Mouse (Mus musculus): Measurements from ENCODE around the gene Klf7. TPM values are rescaled to one million over a fixed set of nuclear protein-coding genes. Genes with fewer than 3 reads are reported as not detected.

Gene Klf7
- 21.9 and 24.9 TPM in 2 replicates for polyA plus RNA-seq (2015; fragmentation: Nextera tagmentation; extraction: Ambion mirVana)

DNA sequence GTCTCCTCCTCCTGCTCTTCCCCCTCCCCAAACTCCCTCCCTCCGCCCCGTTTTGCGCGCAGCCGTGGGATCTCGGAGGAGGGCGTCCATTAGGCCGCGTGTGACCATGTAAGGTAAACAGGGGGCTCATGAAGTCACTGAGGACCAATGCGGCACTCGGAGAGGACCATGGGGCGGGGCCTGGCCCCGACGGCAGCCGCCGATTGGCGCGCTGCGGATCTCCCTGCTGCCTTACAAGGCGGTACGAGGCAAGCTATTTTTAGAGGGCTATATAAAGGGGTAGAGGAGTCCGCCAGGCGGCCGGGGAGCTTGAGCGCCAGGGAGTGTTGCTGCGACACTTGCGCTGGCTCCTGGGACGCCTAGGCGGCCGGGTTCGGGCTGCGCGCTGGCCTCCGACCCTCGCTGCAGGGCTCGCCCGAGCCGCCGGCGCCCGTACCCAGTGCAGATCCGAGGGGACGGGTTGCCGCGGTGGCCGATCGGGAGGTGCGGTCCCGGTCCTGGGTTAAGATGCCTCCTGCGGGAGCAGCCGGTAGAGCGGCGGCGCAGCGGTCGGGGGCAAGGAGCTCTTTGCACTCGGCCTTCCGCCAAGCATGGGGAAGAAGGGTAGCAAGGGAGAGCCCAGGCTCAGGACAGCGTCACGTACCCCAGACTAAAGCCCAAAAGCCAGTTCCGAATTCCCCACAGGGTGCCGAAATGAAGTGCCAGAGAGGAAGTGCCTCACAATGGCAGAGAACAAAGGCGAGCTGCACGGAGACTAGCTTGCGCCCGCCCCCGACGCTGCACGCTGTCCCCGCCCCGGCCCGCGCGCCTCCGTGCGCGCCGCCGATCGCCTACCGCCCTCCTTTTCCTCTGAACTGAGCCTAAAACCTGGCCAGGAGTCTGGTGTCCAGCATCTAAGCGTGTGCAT, at the start of gene Klf7:
TSS of gene Klf7 (minus strand) at position 724 of the 907 bp plus-strand sequence.
- peak; percentile 98 for ATAC-seq
- WGBS = under 1% methylated on average over 82 of the region's 82 CpGs
- Histone ChIP-seq H3K27ac (ENCODE audit: low read length) (peak within 1 kb of the TSS; percentile 100), H3K9me3 (ENCODE audit: control insufficient read depth, low read length) (no peaks in the 10 kb centered on the region), H3K36me3 (ENCODE audit: control insufficient read depth, insufficient read depth, low read length) (no peaks in the 10 kb centered on the region), H3K27me3 (replicated peaks; ENCODE audit: control insufficient read depth, insufficient read depth, low read length) (no peaks in the 10 kb centered on the region), H3K4me1 (ENCODE audit: control insufficient read depth, insufficient read depth, low read length) (peaks cover 19% of the 10 kb centered on the region), H3K4me2 (ENCODE audit: low read depth, low read length) (peak within 1 kb of the TSS; percentile 77), H3K9ac (ENCODE audit: low read depth, low read length) (peak within 1 kb of the TSS; percentile 100), H3K4me3 (ENCODE audit: low read length) (peak within 1 kb of the TSS; percentile 83)

DNA sequence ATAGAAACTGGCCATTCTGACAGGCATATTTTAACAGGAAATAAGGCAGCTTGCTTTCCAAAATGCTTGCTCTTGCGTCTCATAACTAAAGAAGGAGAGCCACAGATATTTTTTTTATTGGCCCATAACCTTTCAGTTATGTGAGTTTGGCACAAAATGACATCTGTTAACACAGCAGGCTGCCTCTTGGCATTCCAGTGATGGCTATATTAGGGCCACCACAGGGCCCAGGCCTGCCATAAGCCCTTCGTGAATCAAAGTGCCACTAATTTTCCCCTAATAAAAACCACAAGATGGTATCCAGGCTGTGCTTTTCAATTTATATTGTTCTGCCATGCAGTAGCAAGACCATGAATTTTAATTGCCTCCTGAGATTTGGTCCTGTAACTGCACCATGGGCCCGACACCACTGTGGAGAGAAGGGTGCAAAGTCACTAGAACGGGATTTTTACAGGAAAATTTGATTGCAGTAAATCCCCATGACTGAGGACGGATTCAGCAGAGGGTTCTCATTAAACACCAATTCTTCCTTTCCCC, 42.5 kb upstream of the Klf7 start:
- no peaks in the 10 kb centered on the region for H3K9me3 ChIP-seq (ENCODE audit: control insufficient read depth, low read length)
- no peak overlapping the region for H3K4me3 ChIP-seq (ENCODE audit: low read length)
- H3K27me3 ChIP-seq (replicated peaks; ENCODE audit: control insufficient read depth, insufficient read depth, low read length) = no peaks in the 10 kb centered on the region
- ATAC-seq = no peak
- no peak overlapping the region for H3K4me2 ChIP-seq (ENCODE audit: low read depth, low read length)
- no peak overlapping the region for H3K9ac ChIP-seq (ENCODE audit: low read depth, low read length)
- WGBS = 78% methylated on average over 5 of the region's 5 CpGs
- H3K27ac ChIP-seq (ENCODE audit: low read length) = no peak overlapping the region
- H3K36me3 ChIP-seq (ENCODE audit: control insufficient read depth, insufficient read depth, low read length) = no peaks in the 10 kb centered on the region
- H3K4me1 ChIP-seq (ENCODE audit: control insufficient read depth, insufficient read depth, low read length) = no peaks in the 10 kb centered on the region

DNA sequence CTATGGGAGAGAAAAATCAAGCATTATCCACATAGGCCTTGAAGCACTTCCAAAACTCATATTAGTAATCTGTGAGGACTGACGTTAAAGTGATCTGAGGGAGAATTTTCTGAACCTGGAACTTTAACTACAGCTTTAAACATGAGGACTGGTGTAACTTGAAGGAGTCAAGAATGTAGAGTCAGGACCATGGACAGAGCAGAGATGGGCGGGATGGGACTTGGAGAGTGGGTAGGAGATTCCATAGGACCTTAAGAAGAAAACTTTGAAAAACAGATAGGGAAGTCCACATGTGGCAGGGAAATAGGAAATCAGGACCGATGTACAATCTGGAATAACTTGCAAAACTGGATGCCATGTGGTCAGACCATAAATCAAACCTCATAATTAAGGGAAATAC, 36.7 kb upstream of the Klf7 start:
- ATAC-seq = no peak
- 47% methylated on average over 3 of the region's 3 CpGs for WGBS
- Histone ChIP-seq H3K9ac (ENCODE audit: low read depth, low read length) (no peak overlapping the region), H3K36me3 (ENCODE audit: control insufficient read depth, insufficient read depth, low read length) (no peaks in the 10 kb centered on the region), H3K9me3 (ENCODE audit: control insufficient read depth, low read length) (no peaks in the 10 kb centered on the region), H3K27ac (ENCODE audit: low read length) (no peak overlapping the region), H3K4me2 (ENCODE audit: low read depth, low read length) (no peak overlapping the region), H3K27me3 (replicated peaks; ENCODE audit: control insufficient read depth, insufficient read depth, low read length) (no peaks in the 10 kb centered on the region), H3K4me3 (ENCODE audit: low read length) (no peak overlapping the region), H3K4me1 (ENCODE audit: control insufficient read depth, insufficient read depth, low read length) (no peaks in the 10 kb centered on the region)

DNA sequence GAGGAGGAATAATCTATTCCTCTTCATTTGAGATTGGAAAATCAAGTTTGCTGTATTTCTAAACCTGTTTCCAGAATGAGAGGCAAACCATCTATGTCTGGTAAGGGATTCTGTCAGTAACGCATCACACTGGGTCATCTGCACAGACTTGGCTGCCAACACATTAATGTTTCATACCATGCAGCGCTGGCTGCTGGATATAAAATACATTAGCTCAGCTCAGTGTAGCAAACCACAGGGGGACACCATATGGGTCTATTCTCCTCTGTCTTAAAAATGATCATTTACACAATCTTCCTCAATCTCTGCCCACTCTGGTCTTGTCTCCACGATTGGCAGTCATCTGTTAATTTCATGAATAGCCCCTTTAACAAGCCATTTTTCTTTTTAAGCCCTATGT, 27.1 kb upstream of the Klf7 start:
- Histone ChIP-seq H3K4me1 (ENCODE audit: control insufficient read depth, insufficient read depth, low read length) (no peaks in the 10 kb centered on the region), H3K27me3 (replicated peaks; ENCODE audit: control insufficient read depth, insufficient read depth, low read length) (no peaks in the 10 kb centered on the region), H3K9ac (ENCODE audit: low read depth, low read length) (no peak overlapping the region), H3K4me3 (ENCODE audit: low read length) (no peak overlapping the region), H3K4me2 (ENCODE audit: low read depth, low read length) (no peak overlapping the region), H3K27ac (ENCODE audit: low read length) (no peak overlapping the region), H3K36me3 (ENCODE audit: control insufficient read depth, insufficient read depth, low read length) (no peaks in the 10 kb centered on the region), H3K9me3 (ENCODE audit: control insufficient read depth, low read length) (no peaks in the 10 kb centered on the region)
- 84% methylated on average over 3 of the region's 3 CpGs for WGBS
- ATAC-seq = no peak

DNA sequence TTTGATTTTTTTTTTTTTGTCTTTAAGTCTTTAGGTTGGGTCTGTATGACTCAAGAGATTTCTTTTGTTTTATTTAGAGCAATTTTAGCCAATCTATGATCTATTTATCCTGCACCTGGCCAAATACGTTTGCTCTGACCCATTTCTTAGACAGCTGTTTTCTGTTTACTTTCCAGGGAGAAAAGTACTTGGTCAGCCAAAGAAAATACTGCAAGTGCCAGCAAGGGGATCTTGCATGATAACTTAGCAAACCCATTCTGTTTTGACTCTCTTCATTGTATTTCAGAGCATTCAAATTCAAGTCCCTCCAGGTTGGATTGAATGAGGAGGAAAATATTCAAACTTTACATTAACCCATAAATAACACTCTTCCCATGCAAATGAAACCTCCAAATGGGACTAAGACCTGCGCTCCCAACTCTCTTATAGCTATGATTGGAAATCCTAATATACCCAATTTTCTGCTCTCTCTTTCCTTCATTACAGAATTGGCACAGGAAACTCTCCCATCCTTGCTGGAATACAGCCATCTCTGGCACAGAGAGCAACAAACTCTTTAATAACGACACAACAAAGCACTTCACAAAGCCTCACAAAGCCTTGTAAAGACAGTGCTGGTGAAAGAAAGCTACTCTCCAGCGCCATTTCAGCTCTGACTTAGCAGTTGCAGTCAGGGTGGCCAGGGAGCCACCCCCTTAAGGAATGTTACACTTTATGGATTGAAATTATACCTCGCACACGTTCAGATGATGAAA, 20.8 kb upstream of the Klf7 start:
- Histone ChIP-seq H3K4me3 (ENCODE audit: low read length) (no peak overlapping the region), H3K9me3 (ENCODE audit: control insufficient read depth, low read length) (no peaks in the 10 kb centered on the region), H3K4me1 (ENCODE audit: control insufficient read depth, insufficient read depth, low read length) (no peaks in the 10 kb centered on the region), H3K27me3 (replicated peaks; ENCODE audit: control insufficient read depth, insufficient read depth, low read length) (no peaks in the 10 kb centered on the region), H3K9ac (ENCODE audit: low read depth, low read length) (no peak overlapping the region), H3K4me2 (ENCODE audit: low read depth, low read length) (no peak overlapping the region), H3K27ac (ENCODE audit: low read length) (no peak overlapping the region), H3K36me3 (ENCODE audit: control insufficient read depth, insufficient read depth, low read length) (no peaks in the 10 kb centered on the region)
- ATAC-seq = no peak
- 66% methylated on average over 6 of the region's 6 CpGs for WGBS

DNA sequence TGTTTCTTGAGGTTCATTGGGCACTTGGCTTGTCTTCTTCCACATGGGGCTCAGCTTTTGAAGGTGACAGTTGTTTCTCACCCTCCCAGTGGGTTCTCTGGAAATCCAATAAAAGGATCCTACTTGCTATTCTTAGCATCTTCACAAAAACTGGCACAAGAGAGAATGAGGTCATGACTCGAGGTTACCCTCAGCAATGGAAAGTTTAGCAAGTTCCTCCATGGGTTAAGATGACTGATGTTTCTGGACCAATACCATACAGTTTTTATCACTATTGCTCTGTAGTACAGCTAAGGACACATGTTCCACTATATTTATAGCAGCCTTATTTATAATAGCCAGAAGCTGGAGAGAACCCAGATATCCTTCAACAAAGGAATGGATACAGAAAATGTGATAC, 12.4 kb upstream of the Klf7 start:
- no peaks in the 10 kb centered on the region for H3K4me1 ChIP-seq (ENCODE audit: control insufficient read depth, insufficient read depth, low read length)
- H3K27ac ChIP-seq (ENCODE audit: low read length) = no peak overlapping the region
- no peaks in the 10 kb centered on the region for H3K27me3 ChIP-seq (replicated peaks; ENCODE audit: control insufficient read depth, insufficient read depth, low read length)
- no peaks in the 10 kb centered on the region for H3K36me3 ChIP-seq (ENCODE audit: control insufficient read depth, insufficient read depth, low read length)
- H3K9me3 ChIP-seq (ENCODE audit: control insufficient read depth, low read length) = no peaks in the 10 kb centered on the region
- H3K4me3 ChIP-seq (ENCODE audit: low read length) = no peak overlapping the region
- ATAC-seq = no peak
- H3K9ac ChIP-seq (ENCODE audit: low read depth, low read length) = no peak overlapping the region
- no peak overlapping the region for H3K4me2 ChIP-seq (ENCODE audit: low read depth, low read length)
- WGBS = 68% methylated on average over 1 of the region's 1 CpGs

DNA sequence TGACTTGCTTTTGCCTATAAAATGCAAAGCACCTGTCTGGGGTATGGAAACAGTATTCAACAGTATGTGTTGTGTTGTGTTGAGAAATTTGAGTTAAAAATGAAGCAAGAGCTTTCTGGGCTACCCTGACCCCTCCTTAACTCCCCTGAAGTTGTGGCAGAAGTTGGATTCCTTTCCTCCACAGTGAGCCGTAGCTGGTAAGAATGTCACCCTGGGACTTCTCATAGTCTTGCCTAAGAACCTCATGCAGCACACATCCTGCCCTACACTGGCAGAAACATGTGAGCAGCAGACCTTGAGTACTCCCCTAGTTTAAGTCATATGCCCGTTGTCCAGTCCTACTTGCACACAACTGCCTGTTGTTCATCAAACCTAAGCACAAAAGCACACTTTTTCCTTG, 4.7 kb upstream of the Klf7 start:
- H3K4me1 ChIP-seq (ENCODE audit: control insufficient read depth, insufficient read depth, low read length) = no peaks in the 10 kb centered on the region; the same call in 1 of the 2 replicates
- no peak overlapping the region for H3K27ac ChIP-seq (ENCODE audit: low read length)
- H3K9me3 ChIP-seq (ENCODE audit: control insufficient read depth, low read length) = no peaks in the 10 kb centered on the region
- no peaks in the 10 kb centered on the region for H3K36me3 ChIP-seq (ENCODE audit: control insufficient read depth, insufficient read depth, low read length)
- no peak overlapping the region for H3K4me2 ChIP-seq (ENCODE audit: low read depth, low read length)
- ATAC-seq = no peak
- 75% methylated on average over 2 of the region's 2 CpGs for WGBS
- H3K27me3 ChIP-seq (replicated peaks; ENCODE audit: control insufficient read depth, insufficient read depth, low read length) = no peaks in the 10 kb centered on the region
- no peak overlapping the region for H3K9ac ChIP-seq (ENCODE audit: low read depth, low read length)
- no peak overlapping the region for H3K4me3 ChIP-seq (ENCODE audit: low read length)

DNA sequence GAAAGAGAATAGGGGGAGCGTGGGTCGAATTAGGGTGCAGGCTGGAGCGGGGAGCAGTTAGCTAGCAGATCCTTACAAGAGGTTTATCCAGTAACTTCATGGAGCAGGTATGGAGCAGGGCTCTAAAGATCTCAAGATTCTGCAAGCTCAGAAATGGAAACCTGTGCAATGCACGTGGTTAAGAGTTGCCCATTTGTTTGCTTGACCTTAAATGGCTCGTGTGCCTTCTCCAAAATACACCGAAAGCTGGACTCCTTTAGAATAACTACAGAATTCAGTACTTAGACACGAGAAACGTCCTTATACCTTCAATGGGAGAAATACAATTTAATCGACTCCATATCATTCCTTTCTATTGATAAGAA, 366 bp upstream of the Klf7 start:
- H3K27me3 ChIP-seq (replicated peaks; ENCODE audit: control insufficient read depth, insufficient read depth, low read length) = no peaks in the 10 kb centered on the region
- H3K36me3 ChIP-seq (ENCODE audit: control insufficient read depth, insufficient read depth, low read length) = no peaks in the 10 kb centered on the region
- peak overlapping the region; percentile 100 for H3K27ac ChIP-seq (ENCODE audit: low read length)
- peak overlapping the region; percentile 77 for H3K4me2 ChIP-seq (ENCODE audit: low read depth, low read length)
- H3K4me1 ChIP-seq (ENCODE audit: control insufficient read depth, insufficient read depth, low read length) = peaks cover 15% of the 10 kb centered on the region
- ATAC-seq = peak; percentile 1; the same call in 1 of the 2 replicates
- whole genome bisulfite sequencing = 18% methylated on average over 9 of the region's 9 CpGs
- H3K4me3 ChIP-seq (ENCODE audit: low read length) = peak overlapping the region; percentile 83
- no peaks in the 10 kb centered on the region for H3K9me3 ChIP-seq (ENCODE audit: control insufficient read depth, low read length)
- peak overlapping the region; percentile 100 for H3K9ac ChIP-seq (ENCODE audit: low read depth, low read length)

DNA sequence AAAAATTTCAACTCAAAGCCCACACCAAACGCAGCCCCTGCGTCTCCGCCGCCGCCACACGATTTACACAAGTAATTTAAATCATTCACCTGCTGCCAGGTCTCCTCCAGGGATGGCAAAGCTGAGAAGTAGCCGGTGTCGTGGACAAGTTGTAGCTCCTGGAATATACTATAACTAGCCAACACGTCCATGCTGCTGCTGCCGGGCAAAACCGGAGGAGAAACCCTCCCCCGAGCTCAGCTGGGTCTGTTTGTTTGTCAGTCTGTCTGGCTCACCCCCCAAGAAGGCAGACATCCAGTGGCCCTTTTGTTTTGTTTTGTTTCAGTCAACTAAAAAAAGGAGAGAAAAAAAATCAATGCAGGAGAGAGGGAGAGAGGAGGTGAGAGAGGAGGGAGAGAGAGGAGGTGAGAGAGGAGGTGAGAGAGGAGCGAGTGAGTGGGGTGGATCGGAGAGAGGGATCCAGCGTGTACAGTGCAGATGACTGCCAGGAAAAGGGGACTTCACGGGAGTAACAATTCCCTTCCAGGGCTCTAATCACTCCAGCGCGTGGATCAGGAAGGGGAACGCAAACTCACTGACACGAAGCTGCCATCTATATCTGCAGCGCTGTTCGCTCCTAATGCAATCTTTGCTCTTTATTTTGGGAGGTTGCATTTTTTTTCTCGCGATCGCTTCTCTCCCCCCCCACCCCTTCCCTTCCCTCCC, 1.1 kb downstream of the Klf7 start:
- H3K9me3 ChIP-seq (ENCODE audit: control insufficient read depth, low read length) = no peaks in the 10 kb centered on the region
- no peaks in the 10 kb centered on the region for H3K36me3 ChIP-seq (ENCODE audit: control insufficient read depth, insufficient read depth, low read length)
- peak overlapping the region; percentile 92 for H3K27ac ChIP-seq (ENCODE audit: low read length)
- peak overlapping the region; percentile 83 for H3K4me3 ChIP-seq (ENCODE audit: low read length)
- peaks cover 20% of the 10 kb centered on the region for H3K4me1 ChIP-seq (ENCODE audit: control insufficient read depth, insufficient read depth, low read length)
- peak overlapping the region; percentile 100 for H3K9ac ChIP-seq (ENCODE audit: low read depth, low read length)
- H3K27me3 ChIP-seq (replicated peaks; ENCODE audit: control insufficient read depth, insufficient read depth, low read length) = no peaks in the 10 kb centered on the region
- peak; percentile 47 for ATAC-seq
- under 1% methylated on average over 25 of the region's 25 CpGs for WGBS
- peak overlapping the region; percentile 77 for H3K4me2 ChIP-seq (ENCODE audit: low read depth, low read length)

Measured in intestine, embryonic 16.5 days (tissue).